Mouse (Mus musculus) MEL (cell line): ENCODE measurements around the gene Asic3. TPM values are rescaled to one million over a fixed set of nuclear protein-coding genes. Genes with fewer than 3 reads are reported as not detected.

ENCODE experiments used
- DNase-seq: peaks from one replicate; pipeline ENCODE4 v3.0.0; 2011; ENCODE audit warnings: low read depth, low spot score
- H3K27ac ChIP-seq: 2 replicates; pipeline ENCODE4 v1.5.1; 2012; ENCODE audit warnings: low read depth, mild to moderate bottlenecking, control low read depth, low read length, moderate library complexity; ENCODE audit not compliant: control insufficient read depth
- H3K27me3 ChIP-seq, 2 experiments: fragments of 150-350 bp in 1 of 2; sonication (generic) in 1 of 2; 2 replicates each; pipeline ENCODE4 v1.6.1; 2012; ENCODE audit warnings: low read length in 2 of 2, mild to moderate bottlenecking in 2 of 2, improper control_type of control experiment in 1 of 2, moderate library complexity in 1 of 2; ENCODE audit not compliant: insufficient read depth in 2 of 2, control insufficient read depth in 1 of 2
- H3K36me3 ChIP-seq, 2 experiments: 2 replicates each; pipeline ENCODE4 v1.6.1; 2012 to 2014; ENCODE audit warnings: low read length in 2 of 2, improper control_type of control experiment in 1 of 2, inconsistent platforms in 1 of 2, mild to moderate bottlenecking in 1 of 2; ENCODE audit not compliant: insufficient read depth in 2 of 2, control insufficient read depth in 1 of 2
- H3K4me1 ChIP-seq, 2 experiments: fragments of 150-350 bp in 1 of 2; sonication (generic) in 1 of 2; 2 replicates each; pipeline ENCODE4 v1.6.1; 2012; ENCODE audit warnings: low read length in 2 of 2, improper control_type of control experiment in 1 of 2, mild to moderate bottlenecking in 1 of 2; ENCODE audit not compliant: insufficient read depth in 2 of 2, control insufficient read depth in 1 of 2
- H3K4me3 ChIP-seq, 2 experiments: fragments of 150-350 bp in 1 of 2; sonication (generic) in 1 of 2; 2 replicates each; pipeline ENCODE4 v1.5.1; 2012; ENCODE audit warnings: low read depth in 2 of 2, low read length in 2 of 2, mild to moderate bottlenecking in 2 of 2, moderate library complexity in 2 of 2, control low read depth in 1 of 2, improper control_type of control experiment in 1 of 2; ENCODE audit not compliant: control insufficient read depth in 1 of 2, insufficient read depth in 1 of 2
- H3K79me2 ChIP-seq: 2 replicates; pipeline ENCODE4 v1.6.1; 2012; ENCODE audit warnings: mild to moderate bottlenecking, low read length, moderate library complexity; ENCODE audit not compliant: control insufficient read depth, poor library complexity, insufficient read depth
- H3K9ac ChIP-seq: 2 replicates; pipeline ENCODE4 v1.6.1; 2012; ENCODE audit warnings: low read depth, mild to moderate bottlenecking, control low read depth, low read length, moderate library complexity; ENCODE audit not compliant: control insufficient read depth, poor library complexity, severe bottlenecking
- H3K9me3 ChIP-seq: fragments of 150-350 bp; sonication (generic); replicated peaks from 2 replicates; pipeline ENCODE4 v1.6.1; 2012; ENCODE audit warnings: mild to moderate bottlenecking, low read length, improper control_type of control experiment, moderate library complexity; ENCODE audit not compliant: insufficient read depth
- CTCF ChIP-seq, 3 experiments: IDR thresholded peaks in 2 of 3; conservative IDR thresholded peaks in 1 of 3; 2 replicates each; pipeline ENCODE4 v1.5.1; 2011 to 2012; ENCODE audit warnings: low read length in 3 of 3, low read depth in 2 of 3, mild to moderate bottlenecking in 2 of 3, improper control_type of control experiment in 1 of 3, inconsistent platforms in 1 of 3, mixed read lengths in 1 of 3, moderate library complexity in 1 of 3; ENCODE audit not compliant: control insufficient read depth in 1 of 3, insufficient read depth in 1 of 3, poor library complexity in 1 of 3, severe bottlenecking in 1 of 3
- E2F4 ChIP-seq: IDR thresholded peaks from 2 replicates; pipeline ENCODE4 v1.6.1; 2011; ENCODE audit warnings: low read depth, low read length, improper control_type of control experiment, borderline replicate concordance
- ELF1 ChIP-seq: IDR thresholded peaks from 2 replicates; pipeline ENCODE4 v1.6.1; 2014; ENCODE audit warnings: low read depth, mild to moderate bottlenecking, inconsistent platforms, low read length, improper control_type of control experiment, moderate library complexity
- ETS1 ChIP-seq: IDR thresholded peaks from 2 replicates; pipeline ENCODE4 v1.6.1; 2012; ENCODE audit warnings: low read depth, mild to moderate bottlenecking, inconsistent platforms, low read length, improper control_type of control experiment, moderate library complexity
- HCFC1 ChIP-seq: IDR thresholded peaks from 2 replicates; pipeline ENCODE4 v1.6.1; 2012; ENCODE audit warnings: low read depth, mild to moderate bottlenecking, inconsistent platforms, low read length, improper control_type of control experiment, moderate library complexity
- KAT2A ChIP-seq: conservative IDR thresholded peaks from 2 replicates; pipeline ENCODE4 v1.6.1; 2012; ENCODE audit warnings: low read depth, low read length, improper control_type of control experiment, inconsistent platforms
- MAFK ChIP-seq: IDR thresholded peaks from 2 replicates; pipeline ENCODE4 v1.6.1; 2011; ENCODE audit warnings: low read depth, mild to moderate bottlenecking, low read length, improper control_type of control experiment, borderline replicate concordance
- MAX ChIP-seq: IDR thresholded peaks from 2 replicates; pipeline ENCODE4 v1.6.1; 2011; ENCODE audit warnings: low read length, improper control_type of control experiment
- MAZ ChIP-seq: IDR thresholded peaks from 2 replicates; pipeline ENCODE4 v1.6.1; 2012; ENCODE audit warnings: low read depth, mild to moderate bottlenecking, inconsistent platforms, low read length, improper control_type of control experiment
- MYC ChIP-seq: IDR thresholded peaks from 2 replicates; pipeline ENCODE4 v1.6.1; 2011; ENCODE audit warnings: low read depth, mild to moderate bottlenecking, low read length, improper control_type of control experiment, moderate library complexity
- POLR2AphosphoS2 ChIP-seq: IDR thresholded peaks from 2 replicates; pipeline ENCODE4 v1.6.1; 2011; ENCODE audit warnings: low read length, improper control_type of control experiment
- RAD21 ChIP-seq: IDR thresholded peaks from 2 replicates; pipeline ENCODE4 v1.6.1; 2011; ENCODE audit warnings: mild to moderate bottlenecking, low read depth, low read length, improper control_type of control experiment
- SIN3A ChIP-seq: IDR thresholded peaks from 2 replicates; pipeline ENCODE4 v1.6.1; 2012; ENCODE audit warnings: low read length, improper control_type of control experiment, inconsistent platforms
- SMC3 ChIP-seq: IDR thresholded peaks from 2 replicates; pipeline ENCODE4 v1.6.1; 2011; ENCODE audit warnings: low read depth, low read length, improper control_type of control experiment
- TBP ChIP-seq: IDR thresholded peaks from 2 replicates; pipeline ENCODE4 v1.8.0; 2011; ENCODE audit warnings: low read depth, low read length, improper control_type of control experiment
- USF1 ChIP-seq: IDR thresholded peaks from 2 replicates; pipeline ENCODE4 v1.6.1; 2014; ENCODE audit warnings: low read depth, mild to moderate bottlenecking, inconsistent platforms, low read length, improper control_type of control experiment, moderate library complexity
- ZC3H11A ChIP-seq: IDR thresholded peaks from 2 replicates; pipeline ENCODE4 v1.6.1; 2012; ENCODE audit warnings: low read depth, mild to moderate bottlenecking, inconsistent platforms, low read length, improper control_type of control experiment
- polyA plus RNA-seq, 2 experiments: library from polyadenylated mRNA; stranded (reverse) in 1 of 2; unstranded in 1 of 2; fragments of >175 nt in 1 of 2; fragments of >200 nt in 1 of 2; gene quantifications; 2 replicates each; pipeline versions ENCODE4 v1.2.1 to v1.2.4; 2012; ENCODE audit warnings: low replicate concordance in 2 of 2, low read depth in 1 of 2; ENCODE audit not compliant: insufficient read length in 2 of 2, insufficient read depth in 1 of 2, missing spikeins in 1 of 2
- total RNA-seq: library from RNA; depleted of rRNA; stranded (reverse); fragments of 300-350 nt; gene quantifications from 2 replicates; pipeline ENCODE4 v1.2.3, GENCODE M21; 2012

Gene Asic3
- total and polyA plus RNA-seq, 3 experiments: 0.04 to 0.35 TPM; not detected in 1

GRCm38 (mm10) chr5:24416222-24416736 lies 3.1 kb downstream of the Asic3 start:
- Histone ChIP-seq H3K79me2 (no peaks in the 10 kb centered on the region), H3K36me3 (no peaks in the 10 kb centered on the region), H3K9ac (no peak overlapping the region), H3K9me3 (no peaks in the 10 kb centered on the region), H3K27me3 (no peaks in the 10 kb centered on the region), H3K27ac (no peak overlapping the region), H3K4me3 (no peak overlapping the region), H3K4me1 (peaks cover 0 to 3% of the 10 kb centered on the region in 2 experiments; a peak in 1 of 4 replicates)
- DNase-seq: peak; percentile 91
- TF ChIP-seq ELF1 (0 out of 2 replicates have a peak, but pooled peaks have one; percentile 42), ETS1 (no peak), MAZ (no peak; the same call in 1 of the 2 replicates), TBP (0 out of 2 replicates have a peak, but pooled peaks have one; percentile 21), KAT2A (no peak), SMC3 (peak; percentile 73), USF1 (no peak), RAD21 (peak; percentile 55), HCFC1 (peak; percentile 39; the same call in 1 of the 2 replicates), MAFK (no peak), POLR2AphosphoS2 (no peak), MAX (0 out of 2 replicates have a peak, but pooled peaks have one; percentile 24), CTCF (IDR thresholded peaks at IDR 0.05 in 2 of 3, conservative IDR thresholded peaks at IDR 0.05 in 1 of 3; ENCODE audit: control insufficient read depth in 1 of 3, insufficient read depth in 1 of 3, low read depth in 2 of 3, low read length in 3 of 3, poor library complexity in 1 of 3, severe bottlenecking in 1 of 3) (peak; percentile 74 to 93 (median 90)), E2F4 (no peak), ZC3H11A (peak; percentile 26; the same call in 1 of the 2 replicates), MYC (no peak)

- Histone ChIP-seq H3K4me1 (peaks cover 0 to 5% of the 10 kb centered on the region in 2 experiments; a peak in 2 of 4 replicates), H3K36me3 (peaks cover 0 to under 1% of the 10 kb centered on the region in 2 experiments; a peak in 1 of 4 replicates), H3K9ac (no peak overlapping the region), H3K4me3 (no peak overlapping the region), H3K27ac (no peak overlapping the region), H3K79me2 (no peaks in the 10 kb centered on the region), H3K27me3 (no peaks in the 10 kb centered on the region), H3K9me3 (no peaks in the 10 kb centered on the region)
- TF ChIP-seq SIN3A: no peak
- no peak for DNase-seq
Observed at GRCm38 (mm10) chr5:24417587-24417986, 4.4 kb downstream of the Asic3 start.
